Mouse (Mus musculus) adrenal gland, postnatal 4 days (tissue): ENCODE results near the gene Dcst2. TPM values are rescaled to one million over a fixed set of nuclear protein-coding genes. Genes with fewer than 3 reads are reported as not detected.
A peak's percentile ranks its signal among the peaks of the same experiment; 100 is the strongest.

ENCODE experiments used
- DNase-seq, 2 experiments: peaks; one replicate each; pipeline ENCODE4 v3.0.0; 2021 to 2022; ENCODE audit warnings: low spot score in 2 of 2, mixed read lengths in 2 of 2
- total RNA-seq, 2 experiments: library from RNA; stranded (reverse); gene quantifications; 2 replicates each; pipeline ENCODE4 v1.2.3; 2021

Gene Dcst2
- total RNA-seq, 2 experiments from 2014 or later: 0.25 to 0.48 TPM

DNA sequence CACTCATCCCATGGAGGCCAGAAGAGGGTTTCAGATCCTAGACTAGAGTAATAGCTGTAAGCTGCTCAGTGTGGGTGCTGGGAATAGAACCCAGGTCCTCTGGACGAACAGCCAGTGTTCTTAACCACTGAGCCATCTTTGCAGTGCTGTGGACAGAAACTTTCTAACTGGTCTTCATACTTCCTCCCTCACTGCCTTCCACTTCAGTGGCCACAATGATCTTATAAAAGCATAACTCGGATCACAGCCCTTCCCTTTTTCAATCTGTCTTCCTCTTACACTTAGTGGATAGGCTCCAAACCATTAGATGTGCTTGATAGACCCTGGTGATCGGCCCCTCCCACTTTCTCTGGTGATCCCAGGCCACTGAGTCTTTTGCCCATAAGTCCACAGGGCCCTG, 1.5 kb upstream of the Dcst2 start:
- DNase-seq: no peak

DNA sequence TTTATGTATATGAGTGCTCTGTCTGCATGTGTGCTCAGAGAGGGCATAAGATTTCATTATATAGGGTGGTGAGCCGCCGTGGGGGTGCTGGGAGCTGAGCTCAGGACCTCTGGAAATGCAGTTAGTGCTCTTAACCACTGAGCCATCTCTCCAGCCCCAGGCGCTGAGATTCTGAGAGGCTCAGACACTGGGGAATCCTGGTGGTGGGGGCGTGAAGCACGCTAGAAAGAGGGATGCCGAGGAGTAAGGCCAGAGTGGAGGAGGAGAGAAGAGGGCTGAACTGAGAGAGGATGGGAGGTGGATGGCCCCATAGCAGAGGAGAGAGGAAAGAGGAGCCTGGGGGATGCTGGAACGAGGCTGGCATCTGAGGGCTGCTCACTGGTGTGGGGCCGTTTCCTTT, 2.9 kb downstream of the Dcst2 start:
- DNase-seq: no peak

DNA sequence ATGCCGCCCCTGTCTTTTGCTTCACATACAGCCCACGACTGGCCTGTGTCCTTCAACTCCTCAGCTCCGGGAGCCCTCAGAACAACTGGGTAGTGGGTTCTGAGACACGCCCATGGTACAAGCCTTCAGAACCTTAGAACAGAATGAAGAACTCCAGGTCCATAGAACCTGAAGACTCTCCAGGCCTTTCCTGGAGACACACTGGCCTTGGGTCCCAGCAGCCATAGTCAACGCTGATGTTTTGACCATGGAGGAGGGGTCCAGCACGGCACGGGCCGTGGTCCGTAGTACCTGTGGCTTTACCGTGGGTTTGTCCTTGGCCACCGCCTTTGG, 3.3 kb downstream of the Dcst2 start, which contains the start of gene Dcst1:
Dcst1 (minus strand) TSS at position 101 of the 333 bp plus-strand sequence.
- no peak for DNase-seq

DNA sequence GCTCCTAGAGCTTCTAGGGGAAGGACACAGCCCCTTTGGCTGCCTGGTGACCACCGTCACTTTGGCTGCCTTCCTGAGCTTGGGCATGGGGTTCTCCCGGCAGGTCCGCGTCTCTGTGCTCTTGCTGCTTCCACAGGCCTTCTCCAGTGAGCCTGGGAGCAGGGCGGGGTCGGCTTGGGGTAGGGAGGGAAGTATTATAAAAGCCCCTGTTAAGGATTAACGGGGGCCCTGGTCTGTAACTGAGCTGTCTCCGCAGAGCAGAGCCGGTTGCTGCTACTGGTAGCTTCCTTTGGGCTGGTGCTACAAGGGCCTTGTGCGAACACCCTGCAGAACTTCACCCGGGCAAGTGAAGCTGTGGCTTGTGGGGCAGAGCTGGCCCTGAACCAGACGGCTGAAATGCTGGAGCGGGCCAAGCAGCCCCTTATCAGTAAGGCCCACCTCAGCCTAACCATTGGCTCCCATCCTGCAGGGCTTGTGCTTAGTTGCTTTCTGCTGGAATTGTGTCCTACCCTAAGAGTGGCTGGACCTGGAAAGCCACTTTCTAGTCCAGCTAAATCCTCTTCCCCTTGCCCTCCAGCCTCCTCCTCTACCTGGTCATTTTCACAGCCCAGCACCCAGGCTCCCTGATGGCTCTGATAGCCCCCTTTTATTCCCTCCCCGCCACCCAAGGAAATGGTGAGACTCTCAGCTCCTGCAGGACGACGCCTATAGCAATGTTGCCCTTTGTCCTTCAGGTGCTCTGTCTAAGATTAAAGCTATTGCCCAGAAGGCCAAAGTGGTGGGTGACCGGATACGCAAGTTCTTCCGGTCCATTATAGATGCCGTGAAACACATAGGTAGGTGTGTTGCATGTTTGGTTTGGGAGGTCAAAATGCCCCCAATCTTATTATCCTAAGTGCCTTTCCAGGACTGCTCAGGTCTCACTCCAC, 4.0 kb downstream of the Dcst2 start:
- DNase-seq: no peak

DNA sequence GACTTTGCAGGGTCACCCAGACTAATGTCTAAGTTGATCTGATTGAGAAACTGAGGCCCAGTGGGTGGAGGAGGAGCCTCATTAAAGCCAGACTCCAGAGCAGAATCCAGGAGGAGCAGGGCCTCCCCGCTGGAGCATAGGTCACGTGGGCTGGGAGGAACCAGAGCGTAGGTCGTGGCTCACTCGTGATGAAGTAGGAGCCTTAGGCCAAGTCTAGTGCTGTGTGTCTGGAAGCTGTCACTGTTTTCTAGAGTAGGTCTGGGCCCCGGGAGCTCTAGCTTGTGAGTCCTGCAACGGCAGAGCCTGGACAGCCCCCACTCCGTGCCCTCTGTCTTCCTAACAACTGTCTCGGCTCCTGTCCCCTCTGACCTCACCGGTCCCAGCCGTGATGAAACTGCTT, 5.6 kb downstream of the Dcst2 start:
- no peak for DNase-seq

DNA sequence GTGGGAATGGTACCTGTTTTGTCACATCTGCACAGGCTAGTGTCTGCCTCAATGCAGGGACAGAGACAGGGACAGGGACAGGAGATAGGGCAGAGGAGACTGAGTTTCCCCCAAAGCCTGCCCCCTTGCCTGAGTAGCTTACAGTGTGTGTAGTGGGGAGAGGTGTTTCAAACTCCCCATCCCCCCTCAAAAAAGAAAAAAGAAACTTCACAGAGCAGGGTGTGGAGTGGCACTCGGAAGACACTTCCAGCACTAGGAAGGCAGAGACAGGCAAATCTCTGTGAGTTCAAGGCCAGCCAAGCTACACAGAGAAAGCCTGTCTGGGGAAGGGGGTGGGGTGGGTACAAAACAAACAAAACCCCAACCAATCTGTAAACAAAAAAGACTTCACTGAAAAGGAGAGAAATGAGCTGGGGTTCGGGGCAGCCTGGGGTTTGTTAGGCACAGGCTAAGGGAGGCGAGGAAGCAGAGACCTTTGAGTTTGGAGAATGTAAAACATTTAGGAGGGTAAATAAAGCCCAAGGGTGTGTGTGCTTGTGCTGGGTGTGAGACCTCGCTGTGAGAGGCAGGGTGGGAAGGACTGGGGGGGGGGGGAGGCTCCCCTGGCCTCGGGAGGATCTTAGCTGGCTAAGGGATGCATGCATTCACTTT, 11.9 kb downstream of the Dcst2 start:
- no peak for DNase-seq

DNA sequence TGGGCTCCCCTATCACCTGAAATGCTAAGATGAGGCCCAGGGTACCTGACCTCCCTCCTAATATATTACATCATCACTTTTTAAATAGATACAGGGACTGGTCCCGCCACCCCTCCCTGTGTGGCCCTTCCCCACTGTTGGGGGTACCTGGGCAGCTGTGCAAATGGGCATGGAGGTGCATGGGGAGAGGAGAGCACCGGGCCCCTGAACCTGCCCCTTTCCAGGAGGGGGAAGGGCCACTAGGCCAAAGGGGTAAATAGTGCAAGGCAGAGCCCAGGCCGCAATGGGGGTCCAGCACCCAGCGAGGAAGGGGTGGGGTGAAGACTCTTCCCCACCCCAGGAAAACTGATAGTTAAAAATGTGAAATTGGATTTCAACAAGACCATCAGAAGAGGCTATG, 16.1 kb downstream of the Dcst2 start:
- DNase-seq: no peak

DNA sequence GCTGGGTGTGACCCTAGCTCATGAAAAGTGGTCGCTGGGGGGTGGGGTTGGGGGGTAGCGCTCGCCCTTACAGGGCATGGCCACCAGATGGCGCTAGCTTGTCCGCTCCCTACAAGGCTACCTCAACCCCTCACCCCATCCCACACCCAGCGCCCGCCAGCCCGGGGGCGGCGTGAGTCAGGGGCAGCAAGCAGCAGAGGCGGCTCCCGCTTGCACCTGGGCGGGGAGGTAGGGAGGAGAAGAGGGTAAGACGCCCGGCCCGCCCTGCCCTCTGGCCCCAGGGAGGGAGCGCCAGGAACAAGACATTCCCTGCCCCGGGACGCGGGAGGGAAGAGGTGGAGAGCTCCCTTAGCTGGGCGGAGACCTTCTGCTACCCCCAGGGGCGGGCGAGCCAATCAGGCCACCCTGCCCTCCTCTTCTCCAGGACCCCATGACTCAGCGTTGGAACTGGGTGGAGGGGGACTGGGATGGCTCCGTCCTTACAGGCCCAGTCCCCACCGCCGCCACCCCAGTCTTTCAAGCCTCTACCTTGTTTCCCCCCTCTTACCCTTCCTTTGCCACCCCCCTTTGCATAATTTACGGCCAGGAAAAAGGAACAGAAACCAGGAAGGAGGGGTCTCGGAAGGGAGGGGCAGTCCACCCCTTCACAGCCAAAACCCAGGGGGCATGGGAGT, 16.8 kb downstream of the Dcst2 start:
- DNase-seq: peak; percentile 48 to 69

DNA sequence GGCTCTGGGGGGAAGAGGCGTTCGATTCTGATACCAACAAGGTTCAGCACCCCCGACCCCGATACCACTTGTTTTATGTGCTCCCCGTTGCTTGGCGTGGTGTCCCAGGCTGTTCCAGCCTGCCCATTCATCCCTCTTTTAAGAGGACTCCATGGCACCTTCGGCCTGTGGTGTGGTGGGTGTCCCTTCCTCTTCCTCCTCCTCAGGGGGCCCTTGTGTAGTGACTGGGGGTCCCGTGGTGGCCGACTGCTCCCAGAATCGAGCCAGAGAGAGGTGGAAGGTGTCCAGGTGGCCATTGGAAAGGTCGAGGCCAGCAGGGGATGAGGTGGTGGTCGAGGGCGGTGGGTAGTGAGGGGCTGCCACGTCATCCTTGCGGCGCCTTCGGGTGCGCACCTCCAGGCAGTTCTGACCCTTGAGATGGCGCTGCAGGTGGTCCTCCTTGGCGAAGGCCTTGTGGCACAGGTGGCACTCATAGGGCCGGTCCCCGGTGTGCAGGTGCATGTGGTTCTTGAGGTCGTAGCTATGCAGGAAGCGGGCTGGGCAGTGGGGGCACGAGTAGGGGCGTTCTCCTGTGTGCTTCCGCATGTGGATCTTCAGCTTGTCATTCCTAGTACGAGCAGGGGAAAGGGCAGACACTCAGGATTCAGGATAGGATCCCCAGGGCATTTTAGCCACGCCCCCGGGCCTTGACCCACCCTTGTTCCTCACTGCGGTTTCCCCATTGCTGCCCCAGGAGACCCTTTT, 17.8 kb downstream of the Dcst2 start:
- no peak for DNase-seq

DNA sequence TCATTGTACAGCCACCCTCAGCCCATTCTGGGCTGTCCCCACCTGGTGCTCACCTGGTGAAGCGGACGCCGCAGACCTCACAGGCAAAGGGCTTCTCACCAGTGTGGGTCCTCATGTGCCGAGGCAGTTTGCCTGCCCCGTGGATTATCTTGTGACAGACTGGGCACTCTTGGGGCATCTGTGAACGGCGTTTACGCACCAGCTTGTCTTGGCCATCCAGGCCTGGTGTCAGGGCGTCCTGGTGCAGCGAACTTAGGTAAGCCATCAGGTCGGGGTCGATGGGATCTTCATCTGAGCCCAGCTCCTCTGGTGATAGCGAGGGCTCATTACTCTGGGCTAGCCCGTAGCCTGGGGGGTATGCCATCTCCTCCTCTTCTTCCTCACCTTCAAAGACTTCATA, 18.5 kb downstream of the Dcst2 start:
- DNase-seq: no peak

DNA sequence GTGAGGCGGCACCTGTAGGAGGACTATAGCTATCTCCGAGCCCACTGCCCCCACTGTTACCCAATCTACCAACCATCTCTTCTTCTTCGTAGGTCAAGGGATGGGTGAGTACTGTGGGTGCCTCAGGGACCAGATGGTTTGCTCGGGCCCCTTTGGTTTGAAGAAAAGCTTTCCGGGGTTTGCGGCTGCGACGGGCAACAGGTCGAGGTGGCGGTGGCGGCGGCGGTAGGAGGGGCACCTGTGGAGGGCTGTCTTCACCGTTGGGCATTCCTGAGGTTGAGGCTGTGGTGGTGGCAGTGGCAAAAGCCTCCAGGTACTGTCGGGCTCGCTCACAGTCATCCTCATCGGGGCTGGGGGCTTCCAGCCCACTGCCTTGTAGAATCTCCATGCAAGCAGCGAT, 18.9 kb downstream of the Dcst2 start:
- no peak for DNase-seq

DNA sequence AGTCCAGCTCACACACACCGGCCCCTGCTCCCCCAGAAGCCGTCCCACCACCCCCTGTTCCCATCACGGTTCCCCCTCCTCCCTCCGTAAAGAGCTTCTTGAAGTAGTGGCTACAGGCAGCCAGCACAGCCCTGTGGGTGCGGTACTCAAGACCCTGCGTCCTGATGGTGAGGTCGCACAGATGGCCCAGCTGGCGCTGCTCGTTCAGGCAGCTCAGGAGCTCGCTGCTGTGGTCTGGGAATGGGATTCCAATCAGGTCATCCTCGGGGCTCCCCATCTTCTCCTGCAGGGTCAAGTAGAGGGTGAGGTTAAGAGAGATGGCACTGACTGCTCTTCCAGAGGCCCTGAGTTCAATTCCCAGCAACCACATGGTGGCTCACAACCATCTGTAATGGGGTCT, 19.5 kb downstream of the Dcst2 start:
- DNase-seq: no peak

DNA sequence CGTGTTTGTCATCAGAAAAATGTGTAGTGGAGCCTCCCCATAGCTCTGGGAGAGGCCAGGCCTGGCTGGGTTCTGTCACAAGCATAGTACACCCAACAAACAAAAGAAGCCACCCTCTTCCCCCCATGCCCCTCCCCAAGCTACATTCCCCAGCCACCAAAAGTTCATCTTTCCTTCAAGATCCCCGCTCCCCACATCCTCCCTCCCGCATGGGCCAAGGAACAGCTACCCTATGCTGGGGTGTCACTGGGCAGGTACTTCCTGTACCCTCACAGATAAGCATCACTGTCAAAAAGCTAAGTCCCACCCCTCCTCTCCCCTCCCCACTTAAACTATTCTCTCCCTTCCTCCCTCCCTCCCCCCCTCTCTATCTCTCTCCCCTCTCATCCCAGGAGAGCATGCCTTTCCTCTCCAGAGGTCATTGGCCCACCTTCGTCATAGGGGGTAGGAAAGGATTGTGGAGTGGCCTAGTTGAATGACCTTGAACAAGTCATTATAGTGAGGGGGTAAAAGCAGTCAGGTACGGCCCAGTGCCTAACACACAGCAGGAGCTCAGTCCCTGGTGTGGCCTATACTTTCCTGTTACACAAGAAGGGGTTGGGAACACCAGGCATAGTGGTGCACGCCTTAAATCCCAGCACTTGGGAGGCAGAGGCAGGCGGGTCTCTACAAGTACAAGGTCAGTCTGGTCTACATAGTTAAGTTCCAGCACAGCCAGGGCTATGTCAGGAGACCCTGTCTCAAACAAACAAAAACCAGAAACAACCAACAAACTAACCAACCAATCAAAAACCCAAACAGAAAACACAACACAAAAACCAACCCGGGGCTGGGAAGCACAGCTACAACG, 20.5 kb downstream of the Dcst2 start:
- no peak for DNase-seq

DNA sequence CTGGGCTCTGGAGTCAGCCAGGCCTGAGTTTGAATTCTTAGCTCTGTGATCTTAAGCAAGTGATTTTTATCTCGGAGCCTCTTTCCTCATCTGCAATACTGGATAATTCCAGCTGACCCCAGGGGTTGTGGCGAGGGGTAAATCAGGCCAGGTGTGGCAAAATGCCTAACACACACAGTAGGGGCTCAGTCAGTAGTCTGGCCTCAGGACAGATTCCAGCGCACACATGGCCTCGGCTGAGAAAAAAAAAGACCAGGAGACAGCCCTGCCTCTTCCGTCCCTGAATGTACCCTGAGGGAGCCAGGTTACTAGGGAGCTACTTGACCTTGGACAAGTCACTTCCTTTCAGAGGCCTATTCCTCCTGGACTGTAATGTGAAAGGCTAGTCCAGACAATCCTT, 21.2 kb downstream of the Dcst2 start:
- DNase-seq: no peak

DNA sequence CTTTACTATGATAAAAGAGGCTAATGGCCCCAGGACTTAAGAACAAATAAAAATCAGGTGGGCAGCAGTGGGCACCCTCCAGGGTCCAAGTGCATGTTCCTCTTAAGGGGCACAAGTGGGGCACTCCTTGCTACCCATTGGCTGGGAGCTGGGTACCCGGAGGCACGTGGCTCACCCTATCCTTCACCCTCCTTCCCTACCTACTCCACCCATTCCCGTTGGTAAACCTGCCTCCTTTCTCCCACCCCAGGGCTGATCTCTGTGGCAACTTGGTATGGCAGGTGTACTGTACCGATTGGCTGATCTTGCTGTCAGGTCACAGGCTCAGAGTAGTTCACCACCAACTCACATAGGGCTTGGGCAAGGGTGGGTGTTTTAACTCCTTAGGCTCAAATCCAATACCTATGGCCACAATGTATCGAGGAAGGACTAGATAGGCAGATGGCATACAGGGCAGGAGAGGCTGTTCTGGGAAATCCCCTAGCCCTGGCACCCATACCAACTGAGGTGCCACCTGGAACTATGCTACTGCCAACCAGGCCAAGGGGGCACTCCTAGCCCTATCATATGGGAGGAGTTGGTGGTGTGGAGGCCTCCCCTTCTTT, 22.0 kb downstream of the Dcst2 start:
- no peak for DNase-seq

DNA sequence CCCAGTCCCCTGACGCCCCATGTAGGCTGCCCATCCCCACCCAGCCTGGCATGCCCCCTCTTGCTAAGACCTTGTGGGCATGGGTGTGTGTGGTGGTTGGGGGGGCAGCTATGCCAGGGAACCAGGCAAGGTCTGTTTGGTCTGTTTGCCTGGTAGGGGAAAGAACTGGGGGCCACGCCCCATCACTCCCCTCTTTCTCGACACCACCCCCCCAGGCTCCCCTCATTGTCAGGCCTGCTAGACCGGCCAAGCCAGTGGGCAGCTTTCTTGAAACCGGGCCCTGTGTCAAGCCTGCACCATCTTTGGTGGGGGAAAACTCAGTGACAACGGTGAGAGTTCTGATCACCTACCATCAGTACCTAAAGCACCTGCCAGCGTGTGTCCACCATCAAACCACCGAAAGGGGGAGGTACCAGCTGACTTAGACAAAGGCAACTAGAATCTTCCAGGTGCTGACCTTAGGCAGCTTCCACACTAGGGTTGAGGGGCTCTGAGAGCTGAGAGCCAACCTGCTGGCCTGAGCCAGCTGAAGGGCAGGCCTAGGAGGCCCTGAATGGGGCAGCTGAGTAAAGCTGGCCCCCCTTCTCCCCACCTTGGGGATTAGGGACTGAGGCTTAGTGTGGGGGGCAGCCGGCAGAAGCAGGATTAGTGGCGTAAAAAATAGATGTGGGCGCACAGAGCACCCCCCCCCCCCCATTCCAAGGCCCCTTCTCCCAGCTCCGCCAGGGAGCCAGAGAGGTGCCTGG, 22.7 kb downstream of the Dcst2 start:
- DNase-seq: no peak

DNA sequence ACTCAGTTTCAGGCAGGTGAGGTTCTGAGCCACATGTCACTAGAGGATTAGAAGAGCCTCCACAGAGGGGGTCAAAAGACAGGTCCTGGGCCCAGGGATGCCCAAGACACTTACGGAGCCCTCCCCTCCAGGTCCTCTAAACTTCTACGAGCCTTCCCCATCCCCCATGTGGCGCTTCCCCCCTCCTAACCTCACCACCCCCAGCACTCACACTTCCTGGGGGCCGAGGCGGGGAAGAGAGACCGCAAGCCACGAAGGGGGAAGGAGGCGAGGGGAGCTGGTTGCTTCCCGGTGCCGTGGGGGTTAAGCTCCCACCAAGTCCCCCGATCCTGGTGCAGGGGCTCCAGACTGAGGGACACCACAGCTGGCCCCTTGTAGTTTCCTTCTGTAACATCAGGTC, 23.7 kb downstream of the Dcst2 start:
- DNase-seq: no peak

DNA sequence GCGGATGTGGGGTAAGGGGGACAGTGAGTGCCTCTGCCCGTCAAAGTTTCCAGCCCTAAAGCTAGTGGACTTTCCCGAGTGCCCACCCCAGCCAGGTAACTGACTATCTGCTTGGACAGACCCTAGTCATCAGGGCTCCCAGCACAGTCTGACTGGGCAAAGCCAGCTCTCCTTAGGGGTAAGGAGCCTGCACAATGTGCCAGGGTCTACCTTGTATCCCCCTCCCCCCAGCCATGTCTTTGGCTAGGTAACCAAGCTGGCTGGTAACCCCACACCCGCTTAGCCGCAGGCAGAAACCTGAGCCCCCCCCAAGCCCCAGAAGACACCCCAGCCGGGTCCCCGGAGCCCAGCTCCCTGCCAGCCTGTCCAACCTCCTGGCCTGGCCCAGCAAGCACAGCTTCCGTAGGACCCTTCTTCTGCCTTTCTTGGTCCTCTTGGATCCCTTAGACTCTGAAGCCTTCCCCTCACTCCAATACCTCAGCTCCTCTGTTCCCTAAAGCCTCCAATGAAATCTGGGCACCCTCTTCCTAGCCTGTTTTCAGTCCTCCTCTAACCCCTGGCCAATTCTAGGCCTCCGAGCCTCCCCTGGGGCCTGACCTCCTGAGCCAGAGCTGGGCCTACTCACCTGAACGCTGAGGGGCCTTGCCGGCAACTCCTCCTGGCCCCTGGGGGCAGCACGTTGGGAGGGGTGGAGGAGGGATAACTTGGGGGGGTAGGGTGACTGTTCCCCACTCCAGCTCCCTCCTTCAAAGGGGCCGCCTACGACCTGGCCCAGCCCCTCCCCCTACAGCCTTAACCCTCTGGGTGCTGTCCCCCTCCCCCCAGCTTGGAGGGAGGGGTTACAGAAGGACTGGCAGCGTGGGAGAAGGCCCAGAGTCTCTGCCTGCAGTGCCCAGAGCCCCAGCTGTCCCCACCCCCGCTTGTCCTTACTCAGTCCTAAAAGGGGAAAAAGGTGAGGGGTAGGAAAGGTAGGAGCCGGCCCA, 25.0 kb downstream of the Dcst2 start:
- DNase-seq: no peak
